Mouse (Mus musculus) stomach, embryonic 16.5 days (tissue): ENCODE measurements around the gene Gba2. TPM values are rescaled to one million over a fixed set of nuclear protein-coding genes. Genes with fewer than 3 reads are reported as not detected.

Experiments
- ATAC-seq: fragments of 200-750 bp; cut with Nextera tagmentation; 2 replicates; pipeline ENCODE4 v1.8.0; 2017; ENCODE audit warnings: moderate number of reproducible peaks, moderate TSS enrichment; ENCODE audit not compliant: insufficient read depth, low FRiP score
- H3K27ac ChIP-seq: fragments of 300-500 bp; sonication (generic); 2 replicates; pipeline ENCODE4 v1.5.1; 2014; ENCODE audit warnings: low read length
- H3K27me3 ChIP-seq: fragments of 300-500 bp; sonication (generic); 2 replicates; pipeline ENCODE4 v1.6.1; 2014; ENCODE audit warnings: low read length, control low read depth, mixed read lengths; ENCODE audit not compliant: control insufficient read depth, insufficient read depth
- H3K36me3 ChIP-seq: fragments of 300-500 bp; sonication (generic); 2 replicates; pipeline ENCODE4 v1.6.1; 2014; ENCODE audit warnings: low read length; ENCODE audit not compliant: control insufficient read depth, insufficient read depth
- H3K4me1 ChIP-seq: fragments of 300-500 bp; sonication (generic); 2 replicates; pipeline ENCODE4 v1.6.1; 2014; ENCODE audit warnings: low read length, control low read depth, mixed read lengths; ENCODE audit not compliant: control insufficient read depth, insufficient read depth
- H3K4me2 ChIP-seq: fragments of 300-500 bp; sonication (generic); 2 replicates; pipeline ENCODE4 v1.6.1; 2014; ENCODE audit warnings: low read depth, low read length, mixed read lengths
- H3K4me3 ChIP-seq: fragments of 300-500 bp; sonication (generic); replicated peaks from 2 replicates; pipeline ENCODE4 v1.5.1; 2014; ENCODE audit warnings: mild to moderate bottlenecking, low read length
- H3K9ac ChIP-seq: fragments of 300-500 bp; sonication (generic); 2 replicates; pipeline ENCODE4 v1.6.1; 2014; ENCODE audit warnings: low read length
- H3K9me3 ChIP-seq: fragments of 300-500 bp; sonication (generic); replicated peaks from 2 replicates; pipeline ENCODE4 v1.6.1; 2016; ENCODE audit warnings: low read length, control low read depth; ENCODE audit not compliant: control insufficient read depth
- WGBS: fragments of 180-500 bp; shearing (Covaris S2); extraction: QIAGEN DNeasy Blood & Tissue Kit; methylation state at CpG from one replicate; pipeline ENCODE4 v1.1.7; 2014; 5-methylcytosine and 5-hydroxymethylcytosine counted together
- polyA plus RNA-seq: library from polyadenylated mRNA; unstranded; fragments of >200 nt; fragmentation: Nextera tagmentation; extraction: Ambion mirVana; gene quantifications from 2 replicates; pipeline ENCODE4 v1.2.1, GENCODE M21; 2015

The Gba2 gene
- polyA plus RNA-seq, 1 experiment from 2014 or later: 14.2 TPM

DNA sequence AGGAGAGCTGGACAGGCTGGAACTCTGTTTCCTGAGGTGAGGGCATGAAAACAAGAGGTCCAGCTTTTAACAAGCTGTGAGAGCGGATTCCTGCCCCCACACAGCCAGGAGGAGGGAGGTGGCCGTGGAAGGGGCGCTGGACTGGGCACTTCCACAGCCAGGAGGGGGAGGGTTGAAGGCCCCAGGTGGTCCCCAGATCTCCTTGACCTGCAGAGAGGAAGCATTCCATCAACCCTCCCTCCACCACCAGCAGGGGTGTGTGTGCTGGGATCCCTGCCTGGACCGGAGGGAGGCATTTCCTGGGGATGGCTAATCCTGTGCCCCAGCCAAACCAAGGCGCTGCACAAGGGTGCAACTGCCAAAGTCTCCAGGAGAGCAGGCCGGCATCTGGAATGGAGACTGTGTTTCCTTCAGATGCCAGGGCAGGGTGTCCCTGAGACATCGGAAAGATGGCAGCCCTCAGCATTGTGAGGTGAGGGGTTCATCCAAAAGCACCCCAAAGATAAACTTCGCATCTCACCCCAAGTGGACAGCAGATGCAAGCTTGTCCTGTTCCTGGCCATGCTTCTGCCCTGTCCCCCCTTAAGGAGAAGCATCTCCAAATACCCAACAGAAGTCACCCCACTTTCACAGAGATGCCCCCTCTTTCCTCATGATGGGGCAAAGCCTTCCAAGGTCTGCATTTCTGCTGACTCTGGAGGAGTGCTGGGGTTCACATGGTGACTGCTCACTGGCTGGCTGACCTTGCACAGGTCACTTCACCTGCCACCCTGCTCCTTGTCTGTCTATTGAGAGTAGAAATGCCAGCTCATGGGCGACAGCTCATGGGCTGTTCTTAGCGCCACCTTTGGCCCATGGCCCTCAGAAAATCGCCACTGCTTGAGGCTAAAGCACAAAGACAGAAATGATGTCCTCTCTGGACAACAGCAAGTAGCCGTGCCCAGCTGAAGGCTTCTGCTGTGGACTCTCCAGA is 6.1 kb upstream of the Gba2 start, which contains the start of gene Msmp:
Gene Msmp (minus strand): TSS at position 51 of the 973 bp plus-strand sequence.
- Histone ChIP-seq H3K4me1 (peaks cover 4% of the 10 kb centered on the region), H3K4me2 (no peak within 1 kb of the TSS), H3K9ac (no peak within 1 kb of the TSS), H3K27me3 (no peaks in the 10 kb centered on the region), H3K27ac (no peak within 1 kb of the TSS), H3K36me3 (peaks cover 19% of the 10 kb centered on the region), H3K9me3 (no peaks in the 10 kb centered on the region), H3K4me3 (no peak within 1 kb of the TSS)
- no peak for ATAC-seq
- 65% methylated on average over 12 of the region's 12 CpGs for WGBS

DNA sequence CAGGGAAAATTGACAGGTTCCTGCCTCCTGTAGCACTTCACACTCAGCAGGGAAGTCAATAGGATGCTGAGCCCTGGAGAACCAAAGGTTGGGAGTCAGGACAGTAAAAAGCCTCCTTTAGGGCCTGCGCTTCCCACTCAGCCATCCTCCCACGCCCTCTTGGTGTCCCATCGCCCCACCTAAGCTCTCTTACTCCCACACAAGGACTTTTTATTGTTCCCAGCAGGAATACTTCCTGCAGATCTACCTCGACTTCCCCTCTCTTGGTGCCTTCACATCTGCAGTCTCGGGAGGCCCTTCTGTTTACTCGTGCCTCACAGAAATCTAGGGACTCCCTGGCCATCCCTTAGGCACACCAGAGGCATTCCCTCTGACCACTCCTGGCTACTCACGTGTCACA is 4.7 kb upstream of the Gba2 start:
- Histone ChIP-seq H3K4me3 (no peak overlapping the region), H3K4me1 (peaks cover 9% of the 10 kb centered on the region), H3K4me2 (no peak overlapping the region), H3K27ac (no peak overlapping the region), H3K27me3 (no peaks in the 10 kb centered on the region), H3K36me3 (peaks cover 19% of the 10 kb centered on the region), H3K9me3 (no peaks in the 10 kb centered on the region), H3K9ac (no peak overlapping the region)
- no peak for ATAC-seq
- WGBS: 68% methylated on average over 7 of the region's 7 CpGs

DNA sequence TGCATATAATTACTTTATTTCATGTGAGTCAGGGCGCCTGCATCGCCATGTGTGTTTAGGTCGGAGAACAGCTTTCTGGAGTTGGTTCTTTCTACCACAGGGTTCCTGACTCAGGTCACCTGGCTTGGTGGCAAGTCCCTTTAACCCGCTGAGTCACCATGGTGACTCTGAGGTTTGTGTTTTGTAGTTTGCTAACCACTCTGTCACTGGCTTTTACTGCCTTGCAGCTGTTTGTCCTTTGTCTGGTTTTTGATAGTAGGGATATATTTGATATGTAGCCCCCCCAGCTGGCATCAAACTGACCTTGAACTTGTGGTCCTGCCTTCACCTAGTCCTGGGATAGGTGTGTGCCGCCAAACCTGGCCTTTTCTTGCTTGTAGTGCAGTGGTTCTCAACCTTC is 3.6 kb upstream of the Gba2 start:
- H3K9ac ChIP-seq: no peak overlapping the region
- H3K4me1 ChIP-seq: peaks cover 18% of the 10 kb centered on the region
- no peaks in the 10 kb centered on the region for H3K27me3 ChIP-seq
- H3K27ac ChIP-seq: no peak overlapping the region
- no peak overlapping the region for H3K4me3 ChIP-seq
- 87% methylated on average over 5 of the region's 5 CpGs for WGBS
- H3K4me2 ChIP-seq: no peak overlapping the region
- no peak for ATAC-seq
- peaks cover 19% of the 10 kb centered on the region for H3K36me3 ChIP-seq
- no peaks in the 10 kb centered on the region for H3K9me3 ChIP-seq

DNA sequence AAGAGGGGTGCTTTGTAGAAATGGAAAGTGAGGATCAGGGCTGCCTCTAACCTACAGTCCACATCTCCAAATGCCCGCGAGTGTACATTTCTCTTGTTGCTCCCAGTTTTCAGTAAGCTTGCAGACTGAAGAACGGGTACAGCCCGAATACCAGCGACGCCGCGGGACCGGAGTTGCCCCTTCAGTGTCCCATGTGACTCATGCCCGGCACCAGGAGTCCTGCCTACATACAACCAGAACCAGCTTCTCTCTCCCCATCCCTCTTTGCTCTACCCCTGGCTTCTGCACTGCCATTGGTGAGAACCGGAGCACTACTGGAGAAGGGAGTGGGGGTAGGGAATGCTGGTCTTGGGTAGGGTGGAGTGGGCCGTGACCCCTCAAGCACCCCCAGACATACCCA is 2.7 kb upstream of the Gba2 start:
- Histone ChIP-seq H3K9me3 (no peaks in the 10 kb centered on the region), H3K4me3 (no peak overlapping the region), H3K9ac (no peak overlapping the region), H3K4me2 (no peak overlapping the region), H3K36me3 (peaks cover 19% of the 10 kb centered on the region), H3K27ac (no peak overlapping the region), H3K4me1 (peaks cover 26% of the 10 kb centered on the region), H3K27me3 (no peaks in the 10 kb centered on the region)
- WGBS: 93% methylated on average over 12 of the region's 12 CpGs
- ATAC-seq: no peak

DNA sequence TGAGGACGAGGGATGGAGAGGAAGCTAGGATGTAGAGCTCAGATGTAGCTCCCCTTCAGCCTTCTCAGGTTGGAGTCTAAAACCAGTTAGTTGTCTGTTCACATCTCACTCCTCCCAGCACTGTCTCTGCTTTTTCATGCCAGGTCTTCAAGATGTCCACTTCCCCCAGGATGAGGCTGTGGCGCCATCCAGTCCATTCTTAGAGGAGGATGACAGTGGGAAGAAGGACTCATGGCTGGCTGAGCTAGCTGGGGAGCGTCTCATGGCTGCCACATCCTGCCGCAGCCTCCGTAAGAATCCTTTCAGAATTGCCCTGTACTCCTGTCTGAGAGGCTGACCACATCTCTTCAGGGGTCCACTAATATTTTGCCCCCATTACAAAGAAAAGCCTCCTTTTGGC is 2.0 kb upstream of the Gba2 start:
- Histone ChIP-seq H3K27ac (no peak overlapping the region), H3K4me3 (no peak overlapping the region), H3K4me2 (no peak overlapping the region), H3K9me3 (no peaks in the 10 kb centered on the region), H3K4me1 (peaks cover 31% of the 10 kb centered on the region), H3K27me3 (no peaks in the 10 kb centered on the region), H3K9ac (no peak overlapping the region), H3K36me3 (peaks cover 19% of the 10 kb centered on the region)
- ATAC-seq: no peak
- 92% methylated on average over 5 of the region's 5 CpGs for WGBS

DNA sequence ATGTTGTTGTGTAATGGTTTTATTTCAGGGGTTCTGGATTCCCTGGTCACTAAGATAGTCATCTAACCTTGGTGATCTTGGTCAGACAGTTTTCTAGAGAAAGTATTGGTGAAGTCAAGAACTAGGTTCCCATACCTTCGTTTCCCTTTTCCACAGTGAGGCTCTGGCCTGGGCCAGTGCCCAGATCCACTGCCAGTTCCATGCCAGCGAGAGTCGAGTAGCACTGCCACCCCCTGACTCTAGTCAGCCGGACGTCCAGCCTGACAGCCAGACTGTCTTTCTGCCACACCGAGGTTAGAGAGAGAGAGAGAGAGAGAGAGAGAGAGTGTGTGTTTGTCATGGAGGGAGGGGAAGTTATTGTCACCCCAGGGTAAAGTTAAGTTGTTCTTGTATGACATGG is 1.1 kb upstream of the Gba2 start:
- ATAC-seq: no peak
- 67% methylated on average over 6 of the region's 6 CpGs for WGBS
- Histone ChIP-seq H3K27me3 (no peaks in the 10 kb centered on the region), H3K4me1 (peaks cover 36% of the 10 kb centered on the region), H3K4me2 (peak overlapping the region; percentile 96), H3K9me3 (no peaks in the 10 kb centered on the region), H3K36me3 (peaks cover 19% of the 10 kb centered on the region), H3K27ac (no peak overlapping the region), H3K9ac (0 out of 2 replicates have a peak overlapping the region, but pooled peaks have one; percentile 79), H3K4me3 (peak overlapping the region; percentile 86)

DNA sequence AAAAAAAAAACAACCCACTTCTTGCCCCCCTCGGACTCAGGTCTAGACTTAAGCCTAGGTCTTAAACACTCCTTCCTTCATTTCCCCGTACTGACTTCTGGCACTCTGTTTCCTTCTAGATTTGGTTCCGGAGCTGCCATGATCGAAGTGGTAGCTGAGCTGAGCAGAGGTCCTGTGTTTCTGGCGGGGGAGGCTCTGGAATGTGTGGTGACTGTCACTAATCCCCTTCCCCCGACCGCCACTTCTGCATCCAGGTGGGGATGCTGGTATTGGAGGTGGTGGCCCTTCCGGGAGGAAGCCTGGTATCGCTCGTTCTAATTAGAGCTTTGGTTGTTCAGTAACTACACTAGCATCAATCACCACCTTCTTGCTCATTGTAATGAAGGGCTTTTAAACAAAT is 583 bp upstream of the Gba2 start:
- H3K4me1 ChIP-seq: peaks cover 36% of the 10 kb centered on the region
- ATAC-seq: no peak
- H3K9me3 ChIP-seq: no peaks in the 10 kb centered on the region
- H3K36me3 ChIP-seq: peaks cover 19% of the 10 kb centered on the region
- peak overlapping the region; percentile 96 for H3K4me2 ChIP-seq
- 4% methylated on average over 10 of the region's 10 CpGs for WGBS
- peak overlapping the region; percentile 86 for H3K4me3 ChIP-seq
- H3K9ac ChIP-seq: peak overlapping the region; percentile 79
- H3K27me3 ChIP-seq: no peaks in the 10 kb centered on the region
- peak overlapping the region; percentile 92 for H3K27ac ChIP-seq

DNA sequence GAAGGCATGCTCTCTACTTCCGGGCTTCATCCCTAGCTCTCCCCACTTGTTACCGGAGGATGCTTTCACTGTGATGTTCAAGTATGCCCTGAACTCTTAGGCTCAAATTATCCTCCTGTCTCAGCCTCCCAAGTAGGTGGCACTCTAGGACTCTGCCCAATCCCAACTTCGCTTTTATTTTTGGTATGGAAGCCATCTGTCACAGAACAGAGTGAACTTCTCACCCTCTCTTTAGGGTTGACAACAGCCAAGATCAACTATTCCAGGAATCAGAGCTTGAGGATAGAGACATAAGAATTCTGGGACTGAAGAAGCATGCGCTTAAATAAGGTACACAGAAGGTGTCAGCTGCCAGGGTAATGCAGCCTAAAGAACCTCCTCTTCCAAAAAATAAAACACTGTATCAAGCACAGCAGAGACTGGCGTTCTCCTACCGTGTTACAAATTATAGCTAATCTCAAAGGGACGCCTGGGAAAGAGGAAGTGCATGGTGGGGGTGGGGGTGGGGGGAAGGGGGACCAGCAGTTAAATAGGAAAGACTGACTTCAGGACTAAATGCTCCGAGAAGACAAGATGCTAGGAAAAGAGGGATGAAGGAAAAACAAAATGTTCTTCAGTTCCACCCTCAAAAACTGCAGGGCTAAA is 1.3 kb downstream of the Gba2 start:
- no peak for ATAC-seq
- H3K27ac ChIP-seq: no peak overlapping the region
- peak overlapping the region; percentile 86 for H3K4me3 ChIP-seq
- H3K4me2 ChIP-seq: peak overlapping the region; percentile 96
- H3K4me1 ChIP-seq: peaks cover 36% of the 10 kb centered on the region
- peaks cover 9% of the 10 kb centered on the region; the same call in 1 of the 2 replicates for H3K36me3 ChIP-seq
- peak overlapping the region; percentile 79 for H3K9ac ChIP-seq
- H3K9me3 ChIP-seq: no peaks in the 10 kb centered on the region
- H3K27me3 ChIP-seq: no peaks in the 10 kb centered on the region
- WGBS: 40% methylated on average over 8 of the region's 8 CpGs

DNA sequence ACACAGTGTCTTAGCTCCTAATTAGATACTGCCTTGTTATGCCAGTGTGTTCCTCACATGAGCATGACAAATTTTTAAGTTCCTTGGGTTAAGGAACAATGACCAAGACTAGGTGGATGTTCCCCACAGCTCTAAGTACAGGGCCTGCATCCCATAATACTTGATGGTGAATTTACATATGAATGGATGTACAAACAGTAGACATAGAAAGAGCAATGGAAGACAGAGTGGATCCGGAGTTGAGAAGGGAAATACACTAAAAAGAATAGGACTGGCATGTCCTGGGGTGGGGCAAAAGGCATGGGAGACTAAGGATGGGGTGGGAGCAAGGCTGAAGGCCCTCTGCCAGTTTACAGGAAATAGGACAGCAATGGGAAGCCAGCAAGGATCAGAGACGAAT is 3.3 kb downstream of the Gba2 start:
- Histone ChIP-seq H3K36me3 (no peaks in the 10 kb centered on the region), H3K27ac (no peak overlapping the region), H3K9ac (no peak overlapping the region), H3K4me2 (no peak overlapping the region), H3K4me1 (peaks cover 36% of the 10 kb centered on the region), H3K4me3 (no peak overlapping the region), H3K27me3 (no peaks in the 10 kb centered on the region), H3K9me3 (no peaks in the 10 kb centered on the region)
- ATAC-seq: no peak
- WGBS: 73% methylated on average over 2 of the region's 2 CpGs
